Mouse (Mus musculus): ENCODE measurements at regions not wholly inside any gene's neighbourhood (a gene's known extent, or its start where the extent isn't known, plus 50 kb on each side); places are given as distances from the start of the nearest gene placed in this dataset.

DNA sequence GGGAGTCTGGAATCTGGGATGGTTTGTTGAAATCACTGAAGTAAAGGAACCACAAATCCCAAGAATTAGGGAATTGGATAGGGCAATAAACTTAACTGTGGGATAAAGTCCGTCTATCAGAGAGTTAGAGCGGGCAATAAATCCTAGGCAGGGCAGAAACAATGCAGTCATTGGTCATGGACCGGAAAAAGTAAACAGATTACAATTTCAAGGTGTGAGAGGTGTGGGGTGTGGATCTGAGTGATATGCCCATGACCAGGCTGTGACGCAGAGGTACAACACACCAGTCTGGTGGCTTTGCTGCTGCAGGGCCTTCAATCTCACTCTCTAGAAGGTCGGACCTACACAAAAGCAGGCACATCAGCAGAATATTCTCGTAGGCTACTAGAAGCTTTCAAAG, 206.1 kb upstream of the Klf14 start:
- no peak for DNase-seq

DNA sequence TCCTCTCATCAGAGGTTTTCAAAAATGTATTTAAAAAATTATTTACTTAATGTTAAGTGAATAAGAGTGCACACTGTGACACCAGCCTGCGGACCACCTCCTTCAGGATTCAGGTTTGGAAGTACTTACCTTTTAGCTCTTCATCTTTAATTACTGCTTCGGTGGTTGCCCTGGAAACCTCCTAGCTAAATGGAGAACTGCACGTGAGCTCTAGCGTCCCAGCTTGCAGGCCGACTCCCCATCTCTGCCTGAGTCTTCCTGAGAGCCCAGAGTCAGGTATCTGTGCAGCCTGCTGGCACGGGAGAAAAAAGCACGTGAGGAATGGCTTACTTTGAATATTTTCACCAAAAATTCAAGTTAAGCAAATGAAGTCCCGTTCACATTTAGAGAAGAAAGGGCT, 207.5 kb upstream of the Klf14 start:
- no peak for DNase-seq

- no peak for DNase-seq
Observed at GRCm38 (mm10) chr6:31167732-31168131, 208.9 kb upstream of the Klf14 start.

DNA sequence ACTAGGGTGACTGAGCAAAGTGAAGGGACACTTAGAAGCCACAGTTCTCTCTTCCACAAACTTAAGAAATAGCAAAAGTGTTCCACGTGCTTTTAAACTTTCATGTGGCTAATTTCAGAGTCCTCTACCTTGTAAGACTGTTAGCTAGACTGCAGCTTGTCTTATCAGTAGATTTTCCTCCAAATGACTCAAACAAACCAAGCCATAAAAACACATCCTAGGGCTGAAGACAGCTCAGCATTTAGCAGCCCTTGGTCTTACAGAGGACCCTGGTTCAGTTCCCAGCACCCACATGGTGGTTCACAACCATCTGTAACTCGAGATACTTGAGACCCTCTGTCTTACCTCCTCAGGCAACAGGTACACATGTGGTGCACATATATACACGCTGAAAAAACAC, 209.9 kb upstream of the Klf14 start:
- DNase-seq, result no peak

- DNase-seq, result no peak
Observed at GRCm38 (mm10) chr6:31169343-31169742, 210.5 kb upstream of the Klf14 start.

GRCm38 (mm10) chr6:31169868-31170600, 211.2 kb upstream of the Klf14 start:
- no peak for DNase-seq

- DNase-seq, result no peak
Observed at GRCm38 (mm10) chr6:31171831-31172569, 213.1 kb upstream of the Klf14 start.

DNA sequence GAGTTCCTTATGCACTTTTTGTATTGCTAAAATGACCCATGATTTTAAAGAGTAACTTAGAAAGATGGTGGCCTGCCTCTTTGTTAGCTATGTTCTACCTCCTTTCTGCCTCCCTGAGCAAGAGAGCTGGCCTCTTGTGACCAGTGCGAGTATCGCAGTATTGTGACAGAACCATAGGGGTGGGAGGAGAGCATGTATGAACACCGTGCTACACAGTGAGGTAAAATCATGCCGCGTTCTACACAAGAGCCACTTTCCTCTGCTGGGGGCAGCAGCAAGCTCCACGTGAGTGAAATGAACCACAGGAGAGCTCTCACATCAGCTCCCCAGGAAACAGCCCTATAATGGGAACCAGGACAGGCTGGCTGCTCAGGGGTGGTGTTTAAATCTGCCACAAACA, 216.9 kb upstream of the Klf14 start:
- no peak for DNase-seq

GRCm38 (mm10) chr6:31176368-31176767, 217.5 kb upstream of the Klf14 start:
- peak; percentile 49 for DNase-seq

GRCm38 (mm10) chr6:31176831-31177230, 218.0 kb upstream of the Klf14 start:
- no peak for DNase-seq

- DNase-seq, result peak; percentile 68
Observed at GRCm38 (mm10) chr6:31178201-31178880, 219.5 kb upstream of the Klf14 start.

GRCm38 (mm10) chr6:31182284-31182683, 216.3 kb upstream of the Mkln1 start:
- no peak for DNase-seq

- DNase-seq, result no peak
Observed at GRCm38 (mm10) chr6:31183127-31183526, 215.4 kb upstream of the Mkln1 start.

DNA sequence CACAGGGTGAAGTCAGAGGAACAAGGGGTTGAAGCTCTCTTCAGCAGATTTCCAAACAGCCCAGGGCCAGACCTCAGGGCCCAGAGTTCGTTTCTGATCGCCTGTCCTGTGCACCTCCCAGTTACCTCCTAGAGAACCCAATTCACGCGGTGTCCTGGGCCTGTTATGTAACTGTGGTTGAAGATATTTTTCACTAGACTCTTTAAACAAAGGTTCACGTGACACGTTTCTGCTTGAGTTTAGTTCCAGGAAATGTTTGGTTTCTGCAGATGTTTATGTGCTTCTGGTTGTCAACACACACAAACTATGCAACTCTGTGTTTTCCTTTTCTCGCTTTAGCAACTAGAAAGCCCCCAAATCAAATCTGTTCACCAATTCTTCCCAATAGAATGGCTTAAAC, 214.0 kb upstream of the Mkln1 start:
- no peak for DNase-seq

- DNase-seq, result no peak
Observed at GRCm38 (mm10) chr6:31185151-31185550, 213.4 kb upstream of the Mkln1 start.

DNA sequence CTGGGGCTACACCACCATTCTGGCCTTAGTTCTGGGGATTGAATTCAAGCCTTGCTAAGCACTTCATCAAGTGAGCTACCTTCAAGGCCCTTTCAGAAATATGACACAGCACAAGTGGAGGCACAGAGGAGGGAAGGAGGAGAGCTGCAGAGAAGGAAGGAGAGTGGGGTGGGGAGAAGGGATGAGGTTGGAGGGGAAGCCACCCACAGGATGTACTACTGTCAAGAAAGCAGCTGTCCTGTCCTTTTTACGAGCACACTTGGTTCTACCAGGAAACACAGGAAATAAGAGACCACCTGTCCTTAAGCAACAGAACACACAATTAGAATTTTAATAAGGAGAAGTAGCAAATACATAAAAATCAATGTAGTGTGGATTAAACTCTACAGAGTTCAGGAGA, 210.5 kb upstream of the Mkln1 start:
- DNase-seq, result no peak

DNA sequence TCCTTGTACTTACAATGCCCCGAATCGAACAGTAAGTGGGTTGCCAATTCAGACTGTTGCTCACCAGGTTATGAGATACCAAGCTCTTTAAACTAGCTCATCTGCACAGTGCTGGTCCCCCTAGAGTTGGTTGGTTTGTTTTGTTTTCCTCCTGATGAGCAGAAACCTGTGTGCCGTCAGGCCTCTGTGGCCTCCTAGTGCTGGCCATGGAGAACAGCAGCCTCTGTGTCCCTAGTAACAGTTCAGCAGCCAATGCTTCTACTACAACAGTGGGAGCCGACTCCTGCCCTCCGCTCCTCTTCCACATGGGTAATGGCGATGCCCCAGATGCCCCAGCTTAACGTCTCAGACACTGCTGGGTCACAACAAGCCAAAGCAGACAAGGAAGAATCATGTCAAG, 209.5 kb upstream of the Mkln1 start:
- peak; percentile 48 for DNase-seq

GRCm38 (mm10) chr6:31190070-31190469, 208.5 kb upstream of the Mkln1 start:
- DNase-seq, result no peak

- no peak for DNase-seq
Observed at GRCm38 (mm10) chr6:31190628-31191373, 207.7 kb upstream of the Mkln1 start.

DNA sequence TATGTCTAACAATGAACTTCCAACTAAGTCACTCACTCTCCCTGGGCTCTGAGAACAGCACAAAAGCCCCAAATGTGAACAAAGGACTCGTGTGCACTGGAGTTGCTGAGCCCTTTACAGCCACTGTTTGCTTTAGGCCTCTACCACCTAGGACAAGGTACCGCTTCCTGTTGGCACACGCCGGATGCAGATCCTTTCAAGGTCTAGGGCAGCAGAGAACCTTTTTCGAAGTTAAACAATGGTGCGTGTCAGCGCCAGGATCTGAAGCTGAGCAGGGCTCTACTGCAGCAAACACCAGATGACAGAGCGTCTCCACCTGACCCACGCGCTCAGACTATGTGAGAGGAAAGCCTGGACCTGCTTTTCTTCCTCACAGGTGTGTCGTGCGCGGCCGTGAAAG, 207.0 kb upstream of the Mkln1 start:
- DNase-seq, result no peak

DNA sequence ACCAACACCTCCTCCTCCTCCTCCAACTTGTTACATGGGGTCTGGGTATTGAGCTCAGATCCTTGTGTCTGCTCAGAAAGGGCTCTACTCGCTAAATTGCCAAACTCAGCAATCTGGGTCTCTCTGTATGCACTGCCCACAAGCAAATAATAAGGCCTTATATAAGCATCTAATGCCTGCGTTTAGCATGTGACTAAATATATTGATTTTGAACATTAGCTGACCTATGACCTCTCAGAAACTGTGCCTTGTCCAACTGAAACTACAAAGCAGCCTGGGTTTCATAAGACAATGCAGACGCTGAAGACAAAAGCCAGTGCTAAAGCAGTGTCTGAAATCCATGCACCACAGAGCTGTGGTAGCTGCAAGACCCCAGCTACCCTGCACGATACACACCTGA, 206.3 kb upstream of the Mkln1 start:
- DNase-seq, result no peak

DNA sequence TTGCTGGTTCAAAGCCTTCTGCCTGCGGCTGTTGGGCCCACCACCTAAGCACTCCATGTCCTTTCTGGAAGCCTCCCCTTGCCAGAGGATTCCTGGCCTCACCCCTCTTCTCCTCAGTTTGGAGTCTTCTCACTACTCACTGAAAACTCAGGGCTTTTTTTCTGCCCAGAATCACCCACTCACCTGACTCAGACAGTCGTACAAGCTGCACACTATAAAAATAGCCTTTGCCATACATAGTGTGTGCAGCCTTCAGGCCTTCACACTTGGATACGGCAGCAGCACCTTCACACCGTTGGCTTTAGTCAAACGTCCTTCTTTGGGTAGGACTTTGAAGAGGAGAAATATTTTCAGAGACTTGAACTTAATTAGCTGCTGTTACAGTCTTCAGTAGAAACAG, 205.3 kb upstream of the Mkln1 start:
- no peak for DNase-seq

Measured in adrenal gland, postnatal 10 days (tissue).